Mouse (Mus musculus): ENCODE measurements around the gene Gm21764.
"Not testable (repeated sequence)": the region's sequence is repeated elsewhere in the genome, so short reads cannot be mapped to it uniquely, and the experiment has no call there.

Gm21764 gene

GRCm38 (mm10) chrY:18061712-18062111 lies at the start of gene Gm21764:
TSS of gene Gm21764 (minus strand) at chrY:18061812.
- DNase-seq: not testable (repeated sequence)

DNA sequence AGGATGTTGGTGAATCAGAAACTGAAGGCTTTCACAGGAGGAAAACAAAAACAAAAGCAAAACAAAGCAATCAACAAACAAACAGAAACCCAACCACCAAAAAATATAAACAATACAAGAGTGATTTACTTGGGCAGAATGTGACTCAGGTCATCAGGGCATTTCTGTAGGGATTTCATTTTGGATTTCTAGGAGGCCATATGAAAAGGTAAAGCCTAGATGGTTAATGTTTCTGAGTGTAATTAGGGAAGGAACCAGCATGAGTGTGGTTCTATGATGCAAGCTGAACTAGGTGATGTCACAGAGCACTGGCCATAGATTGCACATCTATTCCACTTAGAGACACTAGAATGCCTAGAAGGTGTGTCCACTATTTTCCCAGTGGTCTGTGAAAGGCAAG lies 27.2 kb upstream of the Gm21764 start, which contains the start of gene Ssty1:
Gene Ssty1 (plus strand): TSS at position 301 of the 400 bp plus-strand sequence.
- not testable (repeated sequence) for DNase-seq

Data from liver (tissue).